Mouse (Mus musculus) heart, embryonic 12.5 days (tissue): ENCODE measurements around the gene Rasgef1a. TPM values are rescaled to one million over a fixed set of nuclear protein-coding genes. Genes with fewer than 3 reads are reported as not detected.

Experiments
- ATAC-seq: fragments of 200-750 bp; cut with Nextera tagmentation; 2 replicates; pipeline ENCODE4 v1.8.0; 2017; ENCODE audit warnings: moderate TSS enrichment, moderate library complexity; ENCODE audit not compliant: insufficient number of reproducible peaks, low FRiP score
- H3K27ac ChIP-seq: fragments of 300-500 bp; sonication (generic); 2 replicates; pipeline ENCODE4 v1.5.1; 2016; ENCODE audit warnings: mild to moderate bottlenecking, moderate library complexity; ENCODE audit not compliant: poor library complexity, severe bottlenecking
- H3K27me3 ChIP-seq: fragments of 300-500 bp; sonication (generic); replicated peaks from 2 replicates; pipeline ENCODE4 v1.6.1; 2016; ENCODE audit warnings: mild to moderate bottlenecking, moderate library complexity
- H3K36me3 ChIP-seq: fragments of 300-500 bp; sonication (generic); 2 replicates; pipeline ENCODE4 v1.6.1; 2016; ENCODE audit warnings: mild to moderate bottlenecking, moderate library complexity
- H3K4me1 ChIP-seq: fragments of 300-500 bp; sonication (generic); replicated peaks from 2 replicates; pipeline ENCODE4 v1.6.1; 2016; ENCODE audit warnings: mild to moderate bottlenecking
- H3K4me2 ChIP-seq: fragments of 300-500 bp; sonication (generic); 2 replicates; pipeline ENCODE4 v1.6.1; 2016; ENCODE audit warnings: mild to moderate bottlenecking, moderate library complexity
- H3K4me3 ChIP-seq: fragments of 300-500 bp; sonication (generic); 2 replicates; pipeline ENCODE4 v1.5.1; 2016; ENCODE audit warnings: mild to moderate bottlenecking
- H3K9ac ChIP-seq: fragments of 300-500 bp; sonication (generic); 2 replicates; pipeline ENCODE4 v1.6.1; 2016; ENCODE audit warnings: mild to moderate bottlenecking, moderate library complexity
- H3K9me3 ChIP-seq: fragments of 300-500 bp; sonication (generic); replicated peaks from 2 replicates; pipeline ENCODE4 v1.6.1; 2016; ENCODE audit warnings: mild to moderate bottlenecking, moderate library complexity
- WGBS: fragments of 180-500 bp; shearing (Covaris S2); methylation state at CpG from one replicate; pipeline ENCODE4 v1.1.7; 2016; 5-methylcytosine and 5-hydroxymethylcytosine counted together
- polyA plus RNA-seq: library from polyadenylated mRNA; unstranded; fragments of >200 nt; fragmentation: Nextera tagmentation; extraction: Ambion mirVana; gene quantifications from 2 replicates; pipeline ENCODE4 v1.2.1, GENCODE M21; 2016

Gene Rasgef1a
- polyA plus RNA-seq, 1 experiment from 2014 or later: 0.51 TPM

DNA sequence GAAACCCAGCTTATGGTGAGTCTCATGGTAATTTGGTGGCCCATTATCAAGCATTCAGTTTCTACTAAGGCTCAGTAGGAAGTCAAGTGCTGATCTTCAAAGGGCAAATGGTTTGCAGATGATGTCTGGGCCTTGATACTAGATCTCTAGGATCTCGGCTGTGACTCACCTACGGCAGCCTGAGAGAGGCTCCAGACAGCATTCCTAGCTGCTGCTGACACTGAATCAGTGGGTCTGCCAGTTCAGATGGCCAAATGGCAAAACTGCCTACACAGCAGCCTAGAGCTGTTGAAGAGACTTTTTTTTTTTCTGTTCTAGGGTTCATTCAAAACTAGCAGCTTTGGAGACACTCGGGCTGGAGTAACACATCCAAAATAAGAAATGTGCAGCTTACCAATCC lies 15.8 kb downstream of the Rasgef1a start:
- Histone ChIP-seq H3K27ac (no peak overlapping the region), H3K4me1 (no peaks in the 10 kb centered on the region), H3K27me3 (peaks cover 10% of the 10 kb centered on the region), H3K9ac (no peak overlapping the region), H3K36me3 (no peaks in the 10 kb centered on the region), H3K4me2 (no peak overlapping the region), H3K4me3 (no peak overlapping the region), H3K9me3 (no peaks in the 10 kb centered on the region)
- no peak for ATAC-seq
- 66% methylated on average over 3 of the region's 3 CpGs for WGBS

DNA sequence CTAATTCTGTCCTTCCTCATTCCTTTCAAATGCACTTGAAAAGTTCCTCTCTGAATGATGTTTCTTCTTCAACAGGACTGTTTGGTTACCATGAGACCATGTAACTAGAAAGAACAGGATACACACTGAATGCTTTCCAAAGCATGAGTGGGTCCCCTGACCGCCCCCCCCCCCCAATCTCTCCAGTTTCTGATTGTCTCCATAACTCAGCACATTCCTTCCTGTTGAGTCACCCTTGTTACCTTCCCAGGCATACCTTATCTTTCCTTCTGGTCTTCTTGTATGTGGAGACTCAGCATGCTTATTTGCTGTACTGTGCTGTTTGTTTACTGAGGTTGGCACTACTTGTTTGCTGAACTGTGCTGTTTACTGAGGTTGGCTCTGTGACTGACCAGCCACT lies 20.2 kb downstream of the Rasgef1a start:
- no peaks in the 10 kb centered on the region for H3K4me1 ChIP-seq
- ATAC-seq: no peak
- WGBS: 31% methylated on average over 1 of the region's 1 CpGs
- H3K4me3 ChIP-seq: no peak overlapping the region
- H3K27ac ChIP-seq: no peak overlapping the region
- H3K9me3 ChIP-seq: no peaks in the 10 kb centered on the region
- no peaks in the 10 kb centered on the region for H3K27me3 ChIP-seq
- no peaks in the 10 kb centered on the region for H3K36me3 ChIP-seq
- H3K9ac ChIP-seq: no peak overlapping the region
- H3K4me2 ChIP-seq: no peak overlapping the region

DNA sequence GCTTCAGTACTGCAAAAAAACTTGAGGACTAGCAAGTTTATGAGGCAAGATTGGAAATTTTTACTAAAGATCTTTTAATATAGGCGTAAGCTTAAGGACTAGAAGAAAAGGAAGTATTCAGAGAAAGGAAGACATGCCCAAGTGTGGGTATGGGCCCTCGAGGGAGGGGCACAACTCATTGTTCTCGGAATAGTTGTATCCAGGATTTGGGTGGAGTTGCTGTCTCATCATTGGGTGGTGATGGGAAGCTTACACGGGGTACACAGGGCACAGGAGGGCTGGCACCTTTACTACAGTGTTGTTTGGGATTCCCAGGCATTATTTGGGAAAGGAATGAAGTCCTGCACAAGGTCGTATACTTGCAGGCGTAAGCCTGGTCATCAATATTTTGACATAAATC lies 24.4 kb downstream of the Rasgef1a start:
- Histone ChIP-seq H3K27me3 (no peaks in the 10 kb centered on the region), H3K9me3 (no peaks in the 10 kb centered on the region), H3K27ac (no peak overlapping the region), H3K4me2 (no peak overlapping the region), H3K4me3 (no peak overlapping the region), H3K9ac (no peak overlapping the region), H3K36me3 (no peaks in the 10 kb centered on the region), H3K4me1 (no peaks in the 10 kb centered on the region)
- no peak for ATAC-seq
- 67% methylated on average over 6 of the region's 6 CpGs for WGBS

DNA sequence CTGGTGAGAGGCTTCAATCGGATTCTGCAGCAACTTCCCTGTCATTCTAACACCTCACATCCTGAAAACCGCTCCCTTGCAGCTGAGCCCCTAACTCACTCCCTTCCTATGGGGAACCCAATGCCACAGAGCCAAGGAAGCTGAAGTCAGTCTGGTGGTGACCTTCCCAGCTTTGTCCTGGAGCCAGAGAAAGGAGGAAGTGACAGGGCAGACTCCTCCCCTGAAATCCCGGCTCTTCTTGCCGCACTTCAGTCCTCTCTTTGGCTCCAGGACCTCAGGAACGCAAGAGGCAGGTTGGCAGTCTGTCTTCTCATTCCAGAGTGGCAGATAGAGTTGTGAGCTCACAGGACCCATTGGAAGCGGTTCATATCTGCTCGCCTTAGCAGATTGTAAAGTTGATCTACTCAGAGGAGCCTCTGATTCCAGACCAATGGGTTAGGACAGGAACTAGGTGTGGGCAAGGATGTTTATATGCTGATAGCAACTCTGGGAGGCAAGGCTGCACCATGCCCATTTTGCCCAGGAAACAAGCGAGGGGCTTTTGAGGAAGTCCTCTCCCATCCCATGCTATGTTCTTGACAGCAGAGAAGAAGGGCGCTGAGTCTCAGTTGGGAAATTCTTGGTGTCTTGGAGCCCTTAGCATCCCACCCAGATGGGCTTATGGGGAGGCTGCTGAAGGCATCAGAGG lies 25.0 kb downstream of the Rasgef1a start:
- WGBS: 54% methylated on average over 9 of the region's 9 CpGs
- Histone ChIP-seq H3K4me2 (no peak overlapping the region), H3K4me1 (no peaks in the 10 kb centered on the region), H3K9ac (no peak overlapping the region), H3K27me3 (no peaks in the 10 kb centered on the region), H3K27ac (no peak overlapping the region), H3K36me3 (no peaks in the 10 kb centered on the region), H3K9me3 (no peaks in the 10 kb centered on the region), H3K4me3 (no peak overlapping the region)
- no peak for ATAC-seq

DNA sequence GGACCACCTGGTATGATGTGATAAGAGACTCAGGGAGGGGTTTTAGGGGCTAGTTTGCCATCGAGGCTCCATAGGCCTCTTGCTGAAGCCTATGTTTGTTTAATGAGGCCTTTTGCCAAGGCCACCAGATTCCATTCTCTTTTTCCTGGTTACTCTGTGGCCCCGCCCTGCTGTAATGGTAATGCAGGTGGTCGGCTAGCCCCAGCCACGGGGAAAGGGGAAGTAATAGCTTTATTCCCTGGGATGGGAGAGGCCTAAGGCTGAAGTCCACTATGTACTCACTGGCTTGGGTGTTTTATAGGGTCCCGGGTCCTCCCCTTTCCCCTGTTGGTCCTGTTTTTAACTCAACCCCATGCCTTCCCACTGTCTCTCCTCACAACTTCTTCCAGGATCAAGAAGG lies 25.6 kb downstream of the Rasgef1a start:
- no peak for ATAC-seq

DNA sequence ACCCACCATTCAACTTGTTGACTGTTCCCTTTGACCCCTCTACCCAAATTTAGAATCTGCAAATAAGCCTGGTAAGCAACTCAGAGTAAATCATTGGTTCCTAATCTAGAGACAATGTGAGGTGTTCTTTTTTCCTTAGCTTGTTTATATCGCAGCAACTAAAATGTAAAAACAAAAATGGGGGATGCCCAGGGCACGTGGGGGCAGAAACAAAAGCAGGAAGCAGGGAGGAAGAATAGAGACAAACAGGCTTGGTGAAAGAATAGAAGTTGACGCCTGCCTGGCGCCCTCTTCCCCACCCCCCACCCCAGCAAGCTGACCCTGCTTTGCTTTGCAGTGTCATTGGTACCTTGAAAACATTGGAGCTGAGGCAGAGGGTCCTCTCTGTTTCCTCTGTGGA lies 33.9 kb downstream of the Rasgef1a start:
- WGBS: 52% methylated on average over 4 of the region's 4 CpGs
- Histone ChIP-seq H3K4me3 (no peak overlapping the region), H3K4me1 (peaks cover 10% of the 10 kb centered on the region; the same call in 1 of the 2 replicates), H3K9ac (no peak overlapping the region), H3K27me3 (peaks cover 10% of the 10 kb centered on the region; the same call in 1 of the 2 replicates), H3K36me3 (no peaks in the 10 kb centered on the region), H3K9me3 (no peaks in the 10 kb centered on the region), H3K4me2 (no peak overlapping the region), H3K27ac (no peak overlapping the region)
- ATAC-seq: no peak

More for the DNA sequence above, 25.6 kb downstream of the Rasgef1a start:
- no peaks in the 10 kb centered on the region for H3K36me3 ChIP-seq
- WGBS: 70% methylated on average over 5 of the region's 5 CpGs
- no peak overlapping the region for H3K4me2 ChIP-seq
- H3K27me3 ChIP-seq: no peaks in the 10 kb centered on the region
- no peak overlapping the region for H3K4me3 ChIP-seq
- no peaks in the 10 kb centered on the region for H3K4me1 ChIP-seq
- no peak overlapping the region for H3K27ac ChIP-seq
- H3K9ac ChIP-seq: no peak overlapping the region
- no peaks in the 10 kb centered on the region for H3K9me3 ChIP-seq

DNA sequence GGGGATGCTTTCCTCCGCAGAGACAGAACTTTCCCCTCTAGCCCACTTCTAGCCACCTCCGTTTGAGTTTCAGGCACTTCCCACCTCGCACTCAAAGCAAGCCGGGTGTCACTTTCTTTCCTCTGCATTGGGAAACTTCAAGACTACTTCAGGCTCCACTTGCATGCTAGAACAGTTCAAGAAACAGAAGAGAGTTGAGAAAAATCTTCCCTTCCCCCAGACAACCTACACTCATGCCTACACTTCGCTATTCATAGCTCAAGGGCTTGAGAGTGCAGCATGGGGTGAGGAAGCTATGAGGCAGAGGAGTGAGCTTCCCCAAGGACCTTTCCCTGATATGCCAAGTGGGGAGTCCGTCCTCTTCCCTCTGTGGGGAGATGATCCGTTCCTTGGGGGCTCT lies 34.7 kb downstream of the Rasgef1a start:
- Histone ChIP-seq H3K27me3 (peaks cover 10% of the 10 kb centered on the region; the same call in 1 of the 2 replicates), H3K4me3 (no peak overlapping the region), H3K9me3 (no peaks in the 10 kb centered on the region), H3K4me2 (no peak overlapping the region), H3K9ac (no peak overlapping the region), H3K36me3 (no peaks in the 10 kb centered on the region), H3K27ac (no peak overlapping the region), H3K4me1 (peaks cover 13% of the 10 kb centered on the region)
- ATAC-seq: no peak
- WGBS: 33% methylated on average over 7 of the region's 7 CpGs

DNA sequence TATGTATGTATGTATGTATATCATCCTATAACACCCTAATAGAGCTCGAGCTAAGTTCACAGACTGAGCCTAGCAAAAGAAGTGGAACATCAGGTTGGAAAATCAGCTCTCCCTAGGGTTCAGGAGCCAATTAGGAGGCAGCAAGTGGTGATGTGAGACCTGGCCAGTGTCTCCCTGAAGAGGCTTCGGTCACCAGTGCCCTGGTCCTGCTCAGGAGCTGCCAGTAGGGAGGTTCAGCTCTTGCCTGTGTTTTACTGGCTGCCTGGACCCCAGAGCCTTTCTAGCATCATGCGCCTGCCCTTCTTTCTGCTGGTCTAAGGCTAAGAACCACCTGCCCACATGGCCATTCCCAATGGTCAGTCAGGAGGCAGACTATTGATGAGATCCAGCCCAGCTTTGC lies 35.3 kb downstream of the Rasgef1a start:
- Histone ChIP-seq H3K9me3 (no peaks in the 10 kb centered on the region), H3K4me2 (no peak overlapping the region), H3K9ac (no peak overlapping the region), H3K4me1 (peaks cover 19% of the 10 kb centered on the region), H3K36me3 (no peaks in the 10 kb centered on the region), H3K4me3 (no peak overlapping the region), H3K27me3 (peaks cover 10% of the 10 kb centered on the region; the same call in 1 of the 2 replicates), H3K27ac (no peak overlapping the region)
- no peak for ATAC-seq
- 57% methylated on average over 3 of the region's 3 CpGs for WGBS

DNA sequence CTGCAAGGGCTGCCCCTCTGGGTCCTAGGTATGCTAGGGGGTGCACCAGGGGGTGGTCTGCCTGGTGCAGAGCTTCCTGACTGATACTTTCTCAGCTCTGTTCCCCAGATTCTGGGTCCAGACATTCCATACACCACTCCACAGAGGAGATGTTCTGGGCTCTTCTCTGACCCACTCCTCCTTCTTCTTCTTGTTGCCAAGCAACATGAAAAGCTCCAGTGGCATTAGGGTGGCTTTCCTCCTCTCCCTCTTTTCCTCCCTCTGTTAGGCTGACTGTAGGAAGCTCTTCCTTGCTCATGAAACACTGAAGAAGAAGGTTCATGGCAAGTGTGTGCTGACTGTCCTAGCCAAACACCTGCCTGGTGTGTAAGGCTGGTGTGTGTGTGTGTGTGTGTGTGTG lies 35.7 kb downstream of the Rasgef1a start:
- Histone ChIP-seq H3K27me3 (peaks cover 10% of the 10 kb centered on the region; the same call in 1 of the 2 replicates), H3K27ac (no peak overlapping the region), H3K4me1 (peaks cover 23% of the 10 kb centered on the region), H3K9ac (no peak overlapping the region), H3K9me3 (no peaks in the 10 kb centered on the region), H3K4me2 (no peak overlapping the region), H3K36me3 (no peaks in the 10 kb centered on the region), H3K4me3 (no peak overlapping the region)
- no peak for ATAC-seq

DNA sequence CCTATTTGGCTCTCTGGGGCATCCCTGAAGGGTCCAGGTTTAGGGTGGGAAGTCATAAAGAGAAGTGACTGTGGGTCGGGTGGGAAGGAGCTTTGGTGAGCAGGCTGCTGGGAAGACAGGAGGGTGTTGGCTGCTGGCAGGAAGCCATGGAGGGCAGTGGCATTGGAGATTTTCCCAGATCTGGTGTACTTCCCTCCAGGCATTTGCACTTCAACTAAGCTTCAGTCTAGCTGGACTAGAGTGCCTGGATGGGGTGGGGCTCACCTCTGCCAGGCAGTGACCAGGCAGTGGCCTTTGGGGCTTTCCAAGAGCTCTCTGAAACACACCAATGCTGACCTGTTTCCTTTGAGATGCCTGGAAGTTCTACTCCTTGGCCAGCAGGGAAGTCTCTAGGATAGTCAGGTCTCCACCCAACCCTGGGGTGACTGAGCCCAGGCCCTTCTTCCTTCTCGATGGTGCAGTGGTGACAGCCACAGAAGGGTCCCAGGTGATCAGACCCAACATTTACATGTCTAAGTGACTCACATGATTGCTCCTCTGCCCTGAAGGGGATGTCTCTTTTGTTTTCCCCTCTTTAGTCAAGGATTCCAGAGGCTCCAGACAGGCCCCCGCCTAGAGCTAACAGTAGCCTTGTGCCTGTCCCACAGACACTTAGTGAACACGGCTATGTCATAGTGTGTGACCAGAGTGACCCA lies 36.7 kb downstream of the Rasgef1a start:
- peaks cover 29% of the 10 kb centered on the region for H3K4me1 ChIP-seq
- WGBS: 72% methylated on average over 4 of the region's 4 CpGs
- no peak overlapping the region for H3K4me3 ChIP-seq
- ATAC-seq: no peak
- no peak overlapping the region for H3K27ac ChIP-seq
- peaks cover 10% of the 10 kb centered on the region; the same call in 1 of the 2 replicates for H3K27me3 ChIP-seq
- H3K9me3 ChIP-seq: no peaks in the 10 kb centered on the region
- H3K4me2 ChIP-seq: no peak overlapping the region
- no peak overlapping the region for H3K9ac ChIP-seq
- no peaks in the 10 kb centered on the region for H3K36me3 ChIP-seq

DNA sequence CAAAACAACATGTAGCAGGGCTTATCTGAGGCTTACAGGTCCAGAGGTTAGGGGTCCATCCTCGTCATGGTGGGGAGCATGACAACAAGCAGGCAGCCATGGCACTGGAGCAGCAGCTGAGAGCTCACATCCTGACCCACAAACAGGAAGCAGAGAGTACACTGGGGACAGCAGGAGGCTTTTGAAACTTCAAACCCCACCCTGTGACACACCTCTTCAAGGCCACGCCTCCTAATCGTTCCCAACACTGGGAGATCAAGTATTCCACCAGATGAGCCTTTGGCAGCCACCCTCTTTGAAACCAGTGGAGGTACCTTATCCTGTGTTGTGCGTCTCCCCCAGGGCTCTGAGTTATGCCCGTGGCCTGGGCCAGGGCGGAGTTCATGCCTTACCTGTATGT lies 38.5 kb downstream of the Rasgef1a start:
- H3K9ac ChIP-seq: no peak overlapping the region
- H3K27ac ChIP-seq: no peak overlapping the region
- WGBS: 77% methylated on average over 6 of the region's 6 CpGs
- H3K9me3 ChIP-seq: no peaks in the 10 kb centered on the region
- H3K27me3 ChIP-seq: peaks cover 10% of the 10 kb centered on the region
- H3K4me1 ChIP-seq: peaks cover 29% of the 10 kb centered on the region
- ATAC-seq: no peak
- no peak overlapping the region for H3K4me2 ChIP-seq
- H3K36me3 ChIP-seq: no peaks in the 10 kb centered on the region
- H3K4me3 ChIP-seq: no peak overlapping the region
